Mouse (Mus musculus) MEL (cell line): Measurements from ENCODE around the gene Hsp90aa1.

Experiments used
- CHD1 ChIP-seq: IDR thresholded peaks from 2 replicates; pipeline ENCODE4 v1.6.1; 2012; ENCODE audit warnings: low read depth, mild to moderate bottlenecking, inconsistent platforms, low read length, improper control_type of control experiment
- CTCF ChIP-seq, 3 experiments: IDR thresholded peaks in 2 of 3; conservative IDR thresholded peaks in 1 of 3; 2 replicates each; pipeline ENCODE4 v1.5.1; 2011 to 2012; ENCODE audit warnings: low read length in 3 of 3, low read depth in 2 of 3, mild to moderate bottlenecking in 2 of 3, improper control_type of control experiment in 1 of 3, inconsistent platforms in 1 of 3, mixed read lengths in 1 of 3, moderate library complexity in 1 of 3; ENCODE audit not compliant: control insufficient read depth in 1 of 3, insufficient read depth in 1 of 3, poor library complexity in 1 of 3, severe bottlenecking in 1 of 3
- HCFC1 ChIP-seq: IDR thresholded peaks from 2 replicates; pipeline ENCODE4 v1.6.1; 2012; ENCODE audit warnings: low read depth, mild to moderate bottlenecking, inconsistent platforms, low read length, improper control_type of control experiment, moderate library complexity
- KAT2A ChIP-seq: conservative IDR thresholded peaks from 2 replicates; pipeline ENCODE4 v1.6.1; 2012; ENCODE audit warnings: low read depth, low read length, improper control_type of control experiment, inconsistent platforms
- MAX ChIP-seq: IDR thresholded peaks from 2 replicates; pipeline ENCODE4 v1.6.1; 2011; ENCODE audit warnings: low read length, improper control_type of control experiment
- MAZ ChIP-seq: IDR thresholded peaks from 2 replicates; pipeline ENCODE4 v1.6.1; 2012; ENCODE audit warnings: low read depth, mild to moderate bottlenecking, inconsistent platforms, low read length, improper control_type of control experiment
- NRF1 ChIP-seq: IDR thresholded peaks from 2 replicates; pipeline ENCODE4 v1.6.1; 2014; ENCODE audit warnings: low read depth, mild to moderate bottlenecking, inconsistent platforms, low read length, improper control_type of control experiment, moderate library complexity; ENCODE audit not compliant: poor library complexity, insufficient read depth, severe bottlenecking
- POLR2A ChIP-seq, 2 experiments: IDR thresholded peaks; 2 replicates each; pipeline ENCODE4 v1.6.1; 2011 to 2012; ENCODE audit warnings: low read length in 2 of 2, mild to moderate bottlenecking in 2 of 2, control low read depth in 1 of 2, improper control_type of control experiment in 1 of 2, low read depth in 1 of 2, moderate library complexity in 1 of 2; ENCODE audit not compliant: control insufficient read depth in 1 of 2, insufficient read depth in 1 of 2, poor library complexity in 1 of 2
- POLR2AphosphoS2 ChIP-seq: IDR thresholded peaks from 2 replicates; pipeline ENCODE4 v1.6.1; 2011; ENCODE audit warnings: low read length, improper control_type of control experiment
- RCOR1 ChIP-seq: IDR thresholded peaks from 2 replicates; pipeline ENCODE4 v1.6.1; 2012; ENCODE audit warnings: low read depth, mild to moderate bottlenecking, inconsistent platforms, low read length, improper control_type of control experiment
- TCF12 ChIP-seq: IDR thresholded peaks from 2 replicates; pipeline ENCODE4 v1.6.1; 2014; ENCODE audit warnings: low read depth, mild to moderate bottlenecking, inconsistent platforms, low read length, improper control_type of control experiment, moderate library complexity
- USF1 ChIP-seq: IDR thresholded peaks from 2 replicates; pipeline ENCODE4 v1.6.1; 2014; ENCODE audit warnings: low read depth, mild to moderate bottlenecking, inconsistent platforms, low read length, improper control_type of control experiment, moderate library complexity
- ZC3H11A ChIP-seq: IDR thresholded peaks from 2 replicates; pipeline ENCODE4 v1.6.1; 2012; ENCODE audit warnings: low read depth, mild to moderate bottlenecking, inconsistent platforms, low read length, improper control_type of control experiment
- ZMIZ1 ChIP-seq: IDR thresholded peaks from 2 replicates; pipeline ENCODE4 v1.6.1; 2012; ENCODE audit warnings: low read depth, mild to moderate bottlenecking, inconsistent platforms, low read length, improper control_type of control experiment, moderate library complexity

- no peak for TF ChIP-seq KAT2A
- no peak for TF ChIP-seq CTCF (IDR thresholded peaks at IDR 0.05 in 2 of 3, conservative IDR thresholded peaks at IDR 0.05 in 1 of 3; ENCODE audit: control insufficient read depth in 1 of 3, insufficient read depth in 1 of 3, low read depth in 2 of 3, low read length in 3 of 3, poor library complexity in 1 of 3, severe bottlenecking in 1 of 3)
- no peak for TF ChIP-seq ZC3H11A
- TF ChIP-seq USF1: no peak
- TF ChIP-seq NRF1: no peak
- TF ChIP-seq ZMIZ1: no peak
- TF ChIP-seq MAX: no peak
- no peak for TF ChIP-seq POLR2A (IDR thresholded peaks at IDR 0.05; ENCODE audit: control insufficient read depth in 1 of 2, insufficient read depth in 1 of 2, low read depth in 1 of 2, low read length in 2 of 2, poor library complexity in 1 of 2)
- TF ChIP-seq RCOR1: no peak
- TF ChIP-seq CHD1: no peak
- TF ChIP-seq HCFC1: no peak
- TF ChIP-seq TCF12: no peak
- TF ChIP-seq POLR2AphosphoS2: no peak
- TF ChIP-seq MAZ: no peak
Measured at GRCm38 (mm10) chr12:110714215-110714614, 11.7 kb upstream of the Hsp90aa1 start.
